Mouse (Mus musculus) right cerebral cortex, postnatal 36 days (tissue): ENCODE data around the gene Gm21454.
"Not testable (repeated sequence)": the region's sequence is repeated elsewhere in the genome, so short reads cannot be mapped to it uniquely, and the experiment has no call there.

ENCODE experiments used
- DNase-seq, 2 experiments: peaks; one replicate each; pipeline ENCODE4 v3.0.0; 2022; ENCODE audit warnings: low spot score in 2 of 2, mixed read lengths in 1 of 2

Gm21454 gene

DNA sequence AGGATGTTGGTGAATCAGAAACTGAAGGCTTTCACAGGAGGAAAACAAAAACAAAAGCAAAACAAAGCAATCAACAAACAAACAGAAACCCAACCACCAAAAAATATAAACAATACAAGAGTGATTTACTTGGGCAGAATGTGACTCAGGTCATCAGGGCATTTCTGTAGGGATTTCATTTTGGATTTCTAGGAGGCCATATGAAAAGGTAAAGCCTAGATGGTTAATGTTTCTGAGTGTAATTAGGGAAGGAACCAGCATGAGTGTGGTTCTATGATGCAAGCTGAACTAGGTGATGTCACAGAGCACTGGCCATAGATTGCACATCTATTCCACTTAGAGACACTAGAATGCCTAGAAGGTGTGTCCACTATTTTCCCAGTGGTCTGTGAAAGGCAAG, at the start of gene Gm21454, which contains the start of gene Gm21440:
Gm21454 (plus strand) TSS at position 352 of the 400 bp plus-strand sequence.
Gm21440 (plus strand) TSS at position 301 of the 400 bp plus-strand sequence.
- DNase-seq: not testable (repeated sequence)

DNA sequence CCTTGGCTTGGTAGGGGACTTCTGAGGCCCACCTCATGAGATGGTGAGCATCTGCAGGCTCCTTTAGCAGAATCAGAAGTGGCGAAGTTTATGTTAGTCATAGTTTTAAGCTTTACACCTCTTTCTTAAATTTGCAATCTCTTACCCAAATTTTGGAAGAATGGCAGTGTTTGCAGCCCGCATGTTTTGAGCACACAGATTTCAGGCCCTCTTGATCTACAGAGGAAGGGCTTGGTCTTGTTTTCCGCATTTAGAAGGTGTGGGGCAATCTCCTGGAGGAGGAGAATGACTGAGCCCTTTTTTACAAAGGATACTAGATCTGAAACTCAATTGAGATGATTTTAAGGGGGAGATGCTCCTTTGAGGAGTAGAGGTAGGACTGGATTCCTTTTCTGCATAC, 28.4 kb upstream of the Gm21454 start, which contains the start of gene Gm21828:
Gm21828 (minus strand) TSS at position 101 of the 400 bp plus-strand sequence.
- DNase-seq: not testable (repeated sequence)

DNA sequence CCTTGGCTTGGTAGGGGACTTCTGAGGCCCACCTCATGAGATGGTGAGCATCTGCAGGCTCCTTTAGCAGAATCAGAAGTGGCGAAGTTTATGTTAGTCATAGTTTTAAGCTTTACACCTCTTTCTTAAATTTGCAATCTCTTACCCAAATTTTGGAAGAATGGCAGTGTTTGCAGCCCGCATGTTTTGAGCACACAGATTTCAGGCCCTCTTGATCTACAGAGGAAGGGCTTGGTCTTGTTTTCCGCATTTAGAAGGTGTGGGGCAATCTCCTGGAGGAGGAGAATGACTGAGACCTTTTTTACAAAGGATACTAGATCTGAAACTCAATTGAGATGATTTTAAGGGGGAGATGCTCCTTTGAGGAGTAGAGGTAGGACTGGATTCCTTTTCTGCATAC, 96.7 kb downstream of the Gm21454 start, which contains the start of gene Gm21725:
Gm21725 (minus strand) TSS at position 101 of the 400 bp plus-strand sequence.
- not testable (repeated sequence) for DNase-seq
